Mouse (Mus musculus) naive thymus-derived CD4-positive, alpha-beta T cell, adult 5 months (primary cell): ENCODE results near the gene Gyg. TPM values are rescaled to one million over a fixed set of nuclear protein-coding genes. Genes with fewer than 3 reads are reported as not detected.

Experiments
- polyA plus RNA-seq: library from polyadenylated mRNA; unstranded; fragments of 100-300 nt; shearing (Covaris generic); gene quantifications from one replicate; pipeline ENCODE4 v1.2.1, GENCODE M21; 2017

Gene Gyg
- polyA plus RNA-seq: 24.6 TPM

DNA sequence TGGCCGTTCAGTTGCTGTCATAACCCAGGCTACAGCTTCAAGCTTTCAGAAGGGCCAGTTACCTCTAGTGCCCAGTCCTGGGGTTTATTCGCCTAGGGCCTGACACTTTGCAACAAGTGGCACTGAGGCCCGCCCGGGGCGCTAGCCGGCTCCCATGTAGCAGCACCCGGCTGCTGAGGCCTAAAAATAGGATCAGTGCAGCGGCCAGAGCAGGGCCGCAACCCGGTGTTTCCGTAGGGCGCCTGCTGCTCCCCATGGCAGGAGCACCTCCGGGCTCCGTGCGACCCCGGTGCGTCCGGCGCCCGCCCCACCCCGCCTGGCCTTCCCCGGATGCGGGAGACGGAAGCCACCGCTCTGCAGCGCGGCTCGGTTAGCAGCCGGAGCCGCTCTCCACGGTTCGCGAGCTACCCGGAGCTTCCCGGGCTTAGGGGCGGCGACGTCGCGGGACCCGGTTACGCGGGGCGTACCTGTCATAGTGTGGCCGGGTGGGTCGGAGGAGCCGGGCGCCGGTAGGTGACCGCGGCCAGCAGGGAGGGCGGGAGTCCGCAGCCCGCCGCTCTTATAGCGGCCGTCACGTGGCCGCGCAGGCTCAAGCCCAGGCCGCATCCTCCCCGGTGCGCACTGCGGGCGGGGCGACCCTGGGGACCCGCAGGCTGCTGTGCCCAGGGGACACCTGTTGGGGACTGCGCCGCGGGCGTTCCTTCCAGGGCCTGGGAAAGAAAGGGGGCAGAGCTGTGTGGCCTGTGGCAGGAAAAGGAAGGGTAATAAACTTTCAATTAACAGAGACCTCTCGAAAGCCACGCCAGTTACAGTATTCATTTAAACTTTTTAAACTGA lies at the start of gene Gyg:
Gene Gyg (minus strand): TSS at position 787 of the 837 bp plus-strand sequence.

Other genes starting within 250 kb of the Gyg start
- 1.3 TPM for gene Cp, start 198.3 kb downstream of the Gyg start, polyA plus RNA-seq
- gene Hps3, start 120.0 kb downstream of the Gyg start, polyA plus RNA-seq: 51.2 TPM
- 46.1 TPM for gene Hltf, start 97.5 kb downstream of the Gyg start, polyA plus RNA-seq
- gene Cpa3, start 86.9 kb upstream of the Gyg start, polyA plus RNA-seq: not detected
- gene Cpb1, start 120.4 kb upstream of the Gyg start, polyA plus RNA-seq: not detected
- gene Agtr1b, start 211.9 kb upstream of the Gyg start, polyA plus RNA-seq: not detected